Mouse (Mus musculus): Measurements from ENCODE around the gene Milr1.

DNA sequence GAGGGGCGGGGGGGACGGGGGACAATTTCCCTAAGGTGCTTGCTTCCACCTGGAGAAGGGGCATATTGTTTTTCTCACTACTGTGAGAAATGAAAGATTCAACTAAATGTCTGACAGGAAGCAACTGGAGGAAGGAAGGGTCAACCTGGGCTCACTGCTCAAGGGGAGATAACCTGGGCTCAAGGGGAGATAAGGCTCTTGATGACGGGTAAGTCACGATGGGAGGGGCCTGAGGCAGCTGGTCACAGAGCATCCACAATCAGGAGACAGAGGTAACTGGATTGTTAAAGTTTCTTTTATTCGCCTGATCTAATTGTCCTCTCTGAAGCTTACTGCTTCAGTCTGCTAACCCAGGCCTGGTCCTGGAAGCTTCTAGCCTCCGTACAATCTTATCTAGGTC lies 2.3 kb downstream of the Milr1 start:
- TF ChIP-seq CTCF (IDR thresholded peaks at IDR 0.05; ENCODE audit: low read depth) (no peak), EP300 (IDR thresholded peaks at IDR 0.05; ENCODE audit: low read depth) (no peak)
